Mouse (Mus musculus) limb, embryonic 14.5 days (tissue): ENCODE data around the gene Nfkbia. TPM values are rescaled to one million over a fixed set of nuclear protein-coding genes. Genes with fewer than 3 reads are reported as not detected.

ENCODE experiments used
- ATAC-seq: fragments of 200-750 bp; cut with Nextera tagmentation; 2 replicates; pipeline ENCODE4 v1.8.0; 2017; ENCODE audit warnings: low read depth, moderate number of reproducible peaks, moderate TSS enrichment; ENCODE audit not compliant: low FRiP score
- DNase-seq: peaks from one replicate; pipeline ENCODE4 v3.0.0-alpha.2; 2015; ENCODE audit warnings: low spot score
- H3K27ac ChIP-seq: fragments of 300-500 bp; sonication (generic); replicated peaks from 2 replicates; pipeline ENCODE4 v1.5.1; 2014; ENCODE audit warnings: low read depth, mild to moderate bottlenecking, low read length, moderate library complexity, mixed read lengths
- H3K27me3 ChIP-seq: fragments of 300-500 bp; sonication (generic); 2 replicates; pipeline ENCODE4 v1.6.1; 2014; ENCODE audit warnings: low read length, mixed read lengths; ENCODE audit not compliant: control insufficient read depth, insufficient read depth
- H3K36me3 ChIP-seq: fragments of 300-500 bp; sonication (generic); 2 replicates; pipeline ENCODE4 v1.6.1; 2014; ENCODE audit warnings: mild to moderate bottlenecking, low read length, moderate library complexity, mixed read lengths; ENCODE audit not compliant: control insufficient read depth, insufficient read depth
- H3K4me1 ChIP-seq: fragments of 300-500 bp; sonication (generic); 2 replicates; pipeline ENCODE4 v1.6.1; 2014; ENCODE audit warnings: antibody characterized with exemption, low read length, mixed read lengths; ENCODE audit not compliant: control insufficient read depth, insufficient read depth
- H3K4me2 ChIP-seq: fragments of 300-500 bp; sonication (generic); replicated peaks from 2 replicates; pipeline ENCODE4 v1.6.1; 2014; ENCODE audit warnings: low read depth, mild to moderate bottlenecking, low read length, moderate library complexity; ENCODE audit not compliant: severe bottlenecking
- H3K4me3 ChIP-seq: fragments of 300-500 bp; sonication (generic); replicated peaks from 2 replicates; pipeline ENCODE4 v1.5.1; 2014; ENCODE audit warnings: low read length
- H3K9ac ChIP-seq: fragments of 300-500 bp; sonication (generic); 2 replicates; pipeline ENCODE4 v1.6.1; 2014; ENCODE audit warnings: mild to moderate bottlenecking, low read depth, low read length, moderate library complexity; ENCODE audit not compliant: severe bottlenecking
- H3K9me3 ChIP-seq: fragments of 300-500 bp; sonication (generic); 2 replicates; pipeline ENCODE4 v1.6.1; 2016; ENCODE audit warnings: low read length; ENCODE audit not compliant: control insufficient read depth
- POLR2A ChIP-seq: fragments of 200-500 bp; IDR thresholded peaks from 2 replicates; pipeline ENCODE4 v1.8.0; 2012; ENCODE audit warnings: inconsistent platforms, mild to moderate bottlenecking, moderate library complexity, borderline replicate concordance; ENCODE audit not compliant: insufficient read depth, insufficient read length; ENCODE audit errors: extremely low read depth
- WGBS: fragments of 180-500 bp; shearing (Covaris S2); extraction: QIAGEN DNeasy Blood & Tissue Kit; methylation state at CpG from one replicate; pipeline ENCODE4 v1.1.7; 2014; 5-methylcytosine and 5-hydroxymethylcytosine counted together
- polyA plus RNA-seq, 2 experiments: library from polyadenylated mRNA; depleted of rRNA in 1 of 2; stranded (reverse) in 1 of 2; unstranded in 1 of 2; fragments of >200 nt; fragmentation: Nextera tagmentation in 1 of 2; extraction: Ambion mirVana in 1 of 2; gene quantifications; 2 replicates each; pipeline versions ENCODE4 v1.2.1 to v1.2.3; 2012 to 2014

Nfkbia gene
- polyA plus RNA-seq, 2 experiments: 76.0 to 111 TPM

DNA sequence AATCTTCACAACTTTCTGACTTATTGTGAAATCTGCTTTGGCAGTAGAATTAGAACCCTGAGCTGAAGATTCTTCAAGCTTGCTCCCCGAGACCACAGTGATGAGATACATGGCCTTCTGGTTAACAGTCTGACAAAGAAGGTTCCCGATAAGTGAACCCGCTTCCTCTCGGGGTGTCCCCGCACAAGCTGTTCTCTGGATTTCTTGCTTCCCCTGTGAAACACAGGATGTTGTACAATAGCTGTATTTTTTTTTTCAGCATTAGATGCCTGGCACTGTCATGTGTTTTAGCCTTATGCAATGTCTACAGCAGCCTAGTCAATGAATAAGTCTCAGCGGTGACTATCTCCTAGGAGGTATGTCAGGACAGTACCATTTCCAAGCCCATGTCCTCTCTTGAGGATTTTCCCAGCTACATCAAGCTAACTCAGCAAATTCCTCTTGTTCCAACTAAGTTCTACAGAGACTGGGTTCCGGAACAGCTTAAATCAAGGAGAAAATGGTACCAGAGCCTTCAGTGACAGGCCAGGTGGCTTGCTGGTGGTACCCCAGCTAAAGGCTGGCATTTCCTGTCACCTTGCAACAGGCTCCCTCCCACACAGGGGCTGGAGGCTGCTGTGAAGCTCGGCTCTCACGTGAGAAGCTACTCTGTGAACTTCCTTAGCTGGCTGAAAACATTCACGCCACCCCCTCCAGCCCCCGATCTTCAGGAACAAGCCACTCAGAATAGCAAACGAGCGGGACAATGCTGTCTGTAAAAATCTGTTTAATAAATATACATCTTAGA is 3.6 kb downstream of the Nfkbia start:
- Histone ChIP-seq H3K27ac (no peak overlapping the region), H3K4me1 (peaks cover 33% of the 10 kb centered on the region), H3K9me3 (no peaks in the 10 kb centered on the region), H3K27me3 (no peaks in the 10 kb centered on the region), H3K9ac (no peak overlapping the region), H3K4me2 (no peak overlapping the region), H3K4me3 (no peak overlapping the region), H3K36me3 (peaks cover 62% of the 10 kb centered on the region)
- DNase-seq: no peak
- TF ChIP-seq POLR2A: no peak
- WGBS: 82% methylated on average over 13 of the region's 13 CpGs
- no peak for ATAC-seq

DNA sequence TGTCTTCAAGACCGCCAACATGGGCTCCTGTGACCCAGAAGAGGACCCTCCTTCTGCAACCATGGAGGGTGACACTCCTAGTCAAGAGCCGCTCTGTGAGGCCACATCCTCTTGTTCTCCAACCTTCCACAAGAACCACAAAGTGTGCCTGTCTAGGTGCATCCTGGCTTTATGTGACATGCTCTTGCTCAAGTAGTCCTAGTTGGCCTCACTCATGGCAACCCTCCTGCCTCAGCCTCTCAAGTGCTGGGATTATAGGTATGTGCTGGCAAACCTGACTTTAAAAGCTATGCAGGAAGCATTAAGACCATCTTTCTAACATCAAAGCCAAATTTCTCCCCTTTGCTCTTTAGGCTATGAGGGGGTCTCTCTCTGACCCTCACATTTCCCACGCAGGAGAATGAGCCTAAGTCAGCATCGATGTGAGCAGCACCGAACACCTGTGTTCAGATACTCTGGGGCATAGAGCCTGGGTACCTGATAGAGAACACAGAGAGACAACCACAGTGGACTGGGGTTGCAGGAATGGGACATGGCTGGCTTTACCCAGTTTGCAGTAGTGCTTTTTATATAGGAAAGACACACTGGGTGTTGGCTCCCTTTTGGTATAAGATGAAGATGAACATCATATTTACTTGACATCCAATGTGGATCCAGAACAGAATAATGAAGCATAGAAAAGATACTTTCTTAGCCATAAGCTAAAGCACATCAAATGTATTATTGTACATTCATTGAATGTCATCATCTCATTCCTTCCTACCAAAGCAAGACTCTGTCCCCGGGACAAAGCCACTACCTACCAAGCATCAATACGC is 4.4 kb downstream of the Nfkbia start:
- no peaks in the 10 kb centered on the region for H3K9me3 ChIP-seq
- DNase-seq (no peak), ATAC-seq (no peak)
- no peaks in the 10 kb centered on the region for H3K27me3 ChIP-seq
- no peak overlapping the region for H3K27ac ChIP-seq
- H3K4me2 ChIP-seq: no peak overlapping the region
- H3K36me3 ChIP-seq: peaks cover 62% of the 10 kb centered on the region
- no peak overlapping the region for H3K4me3 ChIP-seq
- H3K4me1 ChIP-seq: peaks cover 27% of the 10 kb centered on the region
- 97% methylated on average over 7 of the region's 7 CpGs for WGBS
- no peak overlapping the region for H3K9ac ChIP-seq
- TF ChIP-seq POLR2A: no peak

DNA sequence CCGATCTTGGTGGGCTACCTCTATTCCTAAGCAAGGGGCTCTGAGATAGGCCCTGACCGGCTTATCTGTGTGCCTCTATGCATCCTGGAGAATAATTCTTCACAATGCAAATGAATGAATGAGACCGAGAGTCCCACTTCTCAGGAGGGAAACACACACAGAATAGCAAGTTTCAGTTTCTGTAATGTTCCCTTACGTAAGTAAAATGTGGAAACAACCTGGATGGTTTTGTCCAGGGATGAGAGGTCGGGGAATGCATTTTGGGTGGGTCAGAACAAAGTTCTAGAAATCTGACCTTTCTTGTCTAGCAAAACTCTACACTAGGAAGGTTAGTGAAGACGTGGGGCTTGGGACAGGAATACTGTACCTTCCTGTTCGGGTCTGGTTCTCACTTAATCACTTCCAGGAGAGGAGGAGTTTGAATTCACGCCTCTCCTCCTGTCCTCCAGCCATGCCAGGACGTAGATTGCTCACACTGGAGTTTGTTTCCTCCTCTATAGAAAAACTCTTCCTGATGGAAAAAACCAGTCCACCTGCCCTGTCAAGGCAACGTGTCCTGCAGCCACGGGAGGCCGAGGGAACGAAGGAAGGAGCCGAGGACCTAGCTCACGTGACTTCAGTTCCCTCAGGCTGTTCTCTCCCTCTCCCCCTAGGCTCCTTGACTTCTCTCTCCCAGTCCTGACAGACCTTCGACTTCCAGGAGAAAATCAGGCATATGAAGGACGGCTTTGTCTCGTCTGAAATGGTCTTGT is 5.3 kb downstream of the Nfkbia start:
- no peaks in the 10 kb centered on the region for H3K9me3 ChIP-seq
- H3K27ac ChIP-seq: no peak overlapping the region
- H3K9ac ChIP-seq: no peak overlapping the region
- H3K4me1 ChIP-seq: peaks cover 25% of the 10 kb centered on the region
- 65% methylated on average over 18 of the region's 18 CpGs for WGBS
- TF ChIP-seq POLR2A: no peak
- no peak overlapping the region for H3K4me2 ChIP-seq
- ATAC-seq: no peak
- no peak overlapping the region for H3K4me3 ChIP-seq
- peaks cover 62% of the 10 kb centered on the region for H3K36me3 ChIP-seq
- H3K27me3 ChIP-seq: no peaks in the 10 kb centered on the region
- DNase-seq: no peak

DNA sequence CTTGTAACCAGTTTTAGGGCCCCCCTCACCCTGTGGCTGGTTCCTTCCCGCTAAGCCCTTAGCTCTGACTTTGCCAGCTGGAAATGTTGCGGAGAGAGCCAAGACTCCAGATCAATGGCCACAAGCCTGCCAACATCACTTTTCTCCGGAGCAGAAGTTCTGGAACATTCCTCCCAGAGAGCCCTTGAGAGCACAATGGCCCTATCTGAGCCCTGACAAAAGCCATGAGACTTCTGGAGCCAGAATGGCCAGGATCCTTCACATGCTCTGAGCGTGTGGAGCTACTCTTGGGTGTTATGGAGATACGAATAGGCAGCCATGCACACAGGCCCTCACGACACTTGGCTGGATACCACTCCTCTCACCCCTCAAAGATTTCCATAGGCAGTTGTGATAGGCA is 7.6 kb downstream of the Nfkbia start:
- no peak overlapping the region; the same call in 1 of the 2 replicates for H3K27ac ChIP-seq
- TF ChIP-seq POLR2A: no peak
- H3K4me3 ChIP-seq: no peak overlapping the region
- ATAC-seq: no peak
- H3K4me2 ChIP-seq: no peak overlapping the region
- WGBS: 79% methylated on average over 6 of the region's 6 CpGs
- H3K9ac ChIP-seq: no peak overlapping the region
- no peaks in the 10 kb centered on the region for H3K27me3 ChIP-seq
- no peaks in the 10 kb centered on the region for H3K9me3 ChIP-seq
- DNase-seq: no peak
- peaks cover 9% of the 10 kb centered on the region for H3K4me1 ChIP-seq
- peaks cover 44% of the 10 kb centered on the region for H3K36me3 ChIP-seq
